Mouse (Mus musculus) ES-E14 (cell line): ENCODE measurements at regions not wholly inside any gene's neighbourhood (a gene's known extent, or its start where the extent isn't known, plus 50 kb on each side); places are given as distances from the start of the nearest gene placed in this dataset.

ENCODE experiments used
- DNase-seq: peaks from one replicate; pipeline ENCODE4 v3.0.0-alpha.2; 2013; ENCODE audit warnings: low read depth, low spot score
- H3K27ac ChIP-seq: 2 replicates; pipeline ENCODE4 v1.5.1; 2012; ENCODE audit warnings: low read depth, mild to moderate bottlenecking, low read length, moderate library complexity, mixed read lengths; ENCODE audit not compliant: poor library complexity, insufficient read depth, severe bottlenecking
- H3K36me3 ChIP-seq: 2 replicates; pipeline ENCODE4 v1.6.1; 2012; ENCODE audit warnings: mild to moderate bottlenecking, low read length, moderate library complexity, mixed read lengths; ENCODE audit not compliant: control insufficient read depth, poor library complexity, insufficient read depth, severe bottlenecking
- H3K4me1 ChIP-seq, 2 experiments: fragments of 150-350 bp in 1 of 2; sonication (generic) in 1 of 2; 2 replicates each; pipeline ENCODE4 v1.6.1; 2012; ENCODE audit warnings: low read length in 2 of 2, mild to moderate bottlenecking in 1 of 2, mixed read lengths in 1 of 2; ENCODE audit not compliant: control insufficient read depth in 2 of 2, insufficient read depth in 2 of 2, poor library complexity in 1 of 2
- H3K4me3 ChIP-seq, 2 experiments: fragments of 150-350 bp in 1 of 2; sonication (generic) in 1 of 2; 2 replicates each; pipeline ENCODE4 v1.5.1; 2012; ENCODE audit warnings: low read length in 2 of 2, low read depth in 1 of 2, mild to moderate bottlenecking in 1 of 2, mixed read lengths in 1 of 2; ENCODE audit not compliant: insufficient read depth in 1 of 2, poor library complexity in 1 of 2, severe bottlenecking in 1 of 2
- H3K9ac ChIP-seq: 2 replicates; pipeline ENCODE4 v1.6.1; 2012; ENCODE audit warnings: low read depth, mild to moderate bottlenecking, low read length, mixed read lengths; ENCODE audit not compliant: poor library complexity, insufficient read depth, severe bottlenecking
- H3K9me3 ChIP-seq: fragments of 150-350 bp; sonication (generic); 2 replicates; pipeline ENCODE4 v1.6.1; 2012; ENCODE audit warnings: low read depth, mild to moderate bottlenecking, low read length; ENCODE audit not compliant: control insufficient read depth, insufficient read depth
- CHD2 ChIP-seq: IDR thresholded peaks from 2 replicates; pipeline ENCODE4 v1.6.1; 2014; ENCODE audit warnings: mild to moderate bottlenecking, low read depth, low read length, inconsistent platforms
- HCFC1 ChIP-seq: IDR thresholded peaks from 2 replicates; pipeline ENCODE4 v1.6.1; 2012; ENCODE audit warnings: low read length, inconsistent platforms, borderline replicate concordance; ENCODE audit not compliant: insufficient read depth
- MAFK ChIP-seq: IDR thresholded peaks from 2 replicates; pipeline ENCODE4 v1.6.1; 2014; ENCODE audit warnings: mild to moderate bottlenecking, low read depth, low read length, inconsistent platforms; ENCODE audit not compliant: insufficient read depth
- ZC3H11A ChIP-seq: IDR thresholded peaks from 2 replicates; pipeline ENCODE4 v1.6.1; 2012; ENCODE audit warnings: low read depth, mild to moderate bottlenecking, inconsistent platforms, low read length, borderline replicate concordance
- ZNF384 ChIP-seq: IDR thresholded peaks from 2 replicates; pipeline ENCODE4 v1.6.1; 2012; ENCODE audit warnings: low read depth, low read length, inconsistent platforms
- in situ Hi-C, 2 experiments: fragments of 600-800 bp; cut with MboI; formaldehyde crosslinking; loops; one replicate each; pipeline ENCODE4 v1.15.1; 2025; ENCODE audit warnings: low sequenced_read_pairs in 2 of 2, inconsistent platforms in 1 of 2; ENCODE audit not compliant: unreplicated experiment in 2 of 2

DNA sequence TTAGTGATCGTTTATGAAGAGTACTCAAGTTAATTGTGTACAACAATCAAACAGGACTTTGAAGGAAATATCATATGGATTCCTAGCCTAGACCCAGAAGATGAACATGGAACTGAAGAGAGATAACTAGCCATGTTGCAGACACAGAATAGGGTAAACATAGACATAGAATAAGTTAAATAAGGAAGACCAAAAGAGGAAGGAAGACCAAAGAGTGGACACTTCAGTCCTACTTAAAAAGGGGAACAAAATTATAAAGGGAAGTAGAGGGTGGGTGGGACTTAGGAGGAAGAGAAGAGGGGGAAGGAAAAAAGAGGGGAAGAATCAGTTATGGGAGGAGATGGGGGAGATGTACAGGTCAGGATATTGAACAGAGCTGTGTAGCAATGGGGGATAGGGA is 1652.8 kb upstream of the Pabpc4l start:
- H3K9ac ChIP-seq = no peak overlapping the region
- DNase-seq = no peak
- no peaks in the 10 kb centered on the region for H3K9me3 ChIP-seq
- in situ Hi-C loops = no loop called here
- no peak for TF ChIP-seq HCFC1
- TF ChIP-seq MAFK = no peak
- no peak for TF ChIP-seq CHD2
- no peak for TF ChIP-seq ZC3H11A
- no peak for TF ChIP-seq ZNF384
- H3K36me3 ChIP-seq = no peaks in the 10 kb centered on the region
- no peak overlapping the region for H3K27ac ChIP-seq
- no peak overlapping the region for H3K4me3 ChIP-seq
- H3K4me1 ChIP-seq = no peaks in the 10 kb centered on the region

DNA sequence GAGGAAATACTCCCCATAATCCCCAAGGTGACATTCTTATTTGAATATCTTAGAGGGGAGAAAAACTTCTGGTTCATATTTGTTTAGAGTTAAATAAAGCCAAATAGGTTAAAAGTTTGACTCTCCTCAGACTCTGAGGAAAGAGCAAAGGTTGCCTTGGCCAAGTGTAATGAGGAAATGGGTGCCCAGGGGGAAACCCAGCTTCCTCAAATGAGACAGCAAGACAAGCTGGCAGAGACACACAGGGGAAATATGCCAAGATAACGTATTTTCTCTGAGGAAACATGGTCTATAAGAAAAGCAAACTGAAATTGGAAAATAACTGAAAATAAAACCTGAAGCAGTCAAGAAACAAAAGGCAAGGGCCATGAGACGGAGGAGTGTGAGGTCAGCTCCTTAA is 1632.6 kb upstream of the Pabpc4l start:
- Histone ChIP-seq H3K27ac (no peak overlapping the region), H3K4me3 (no peak overlapping the region), H3K9ac (no peak overlapping the region), H3K36me3 (no peaks in the 10 kb centered on the region), H3K4me1 (no peaks in the 10 kb centered on the region), H3K9me3 (no peaks in the 10 kb centered on the region)
- DNase-seq = no peak
- no peak for TF ChIP-seq MAFK
- TF ChIP-seq ZNF384 = no peak
- no peak for TF ChIP-seq HCFC1
- in situ Hi-C loops = no loop called here

DNA sequence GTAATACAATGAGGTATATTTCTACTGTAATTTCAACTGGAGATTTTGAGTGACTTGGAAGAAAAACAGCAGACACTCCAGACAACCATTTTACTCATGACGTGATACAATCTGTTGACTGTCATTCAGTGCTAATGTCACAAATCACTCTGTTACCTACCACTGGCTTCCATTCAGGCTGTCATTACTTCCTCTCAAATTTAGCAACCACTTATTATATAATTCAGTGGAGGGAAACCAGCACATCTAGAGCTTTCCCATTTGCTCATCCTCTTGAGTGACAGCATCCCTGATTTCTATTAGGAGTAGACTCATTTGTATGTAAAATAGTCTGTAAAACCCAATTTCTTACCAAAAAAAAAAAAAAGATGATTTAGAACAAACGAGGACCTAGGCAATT is 1627.3 kb upstream of the Pabpc4l start:
- Histone ChIP-seq H3K9me3 (no peaks in the 10 kb centered on the region), H3K9ac (no peak overlapping the region), H3K4me1 (no peaks in the 10 kb centered on the region), H3K27ac (no peak overlapping the region), H3K36me3 (no peaks in the 10 kb centered on the region), H3K4me3 (no peak overlapping the region)
- in situ Hi-C loops = no loop called here
- no peak for DNase-seq
- TF ChIP-seq MAFK = no peak
- no peak for TF ChIP-seq ZC3H11A
- TF ChIP-seq ZNF384 = no peak
- no peak for TF ChIP-seq HCFC1
- TF ChIP-seq CHD2 = no peak

DNA sequence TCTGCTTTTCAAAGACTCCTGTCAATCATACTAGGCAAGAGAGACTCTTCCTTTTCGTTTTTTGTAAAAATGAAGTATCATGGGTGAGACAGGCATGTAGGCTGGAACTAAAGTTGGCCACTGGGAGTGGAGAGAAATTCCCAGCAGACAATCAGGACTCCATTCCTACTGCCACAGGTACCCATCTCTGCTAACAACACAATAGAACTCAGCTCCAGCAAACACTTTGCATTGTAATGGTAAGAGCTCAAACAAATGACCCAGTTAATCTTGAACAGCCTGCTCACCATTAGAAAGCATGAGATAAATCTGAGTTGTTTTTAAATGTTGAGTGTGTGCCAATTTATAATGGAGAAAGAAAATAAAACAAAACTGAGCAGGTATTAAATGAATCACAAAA is 1620.6 kb upstream of the Pabpc4l start:
- Histone ChIP-seq H3K4me1 (peaks cover 3 to 13% of the 10 kb centered on the region in 2 experiments), H3K27ac (no peak overlapping the region), H3K4me3 (no peak overlapping the region), H3K9ac (no peak overlapping the region), H3K9me3 (no peaks in the 10 kb centered on the region), H3K36me3 (no peaks in the 10 kb centered on the region)
- in situ Hi-C loops = no loop called here
- DNase-seq = peak; percentile 19
- peak; percentile 15; the same call in 1 of the 2 replicates for TF ChIP-seq CHD2
- TF ChIP-seq ZNF384 = no peak
- TF ChIP-seq HCFC1 = no peak
- no peak for TF ChIP-seq ZC3H11A
- no peak for TF ChIP-seq MAFK
